Mouse (Mus musculus): ENCODE measurements at regions not wholly inside any gene's neighbourhood (a gene's known extent, or its start where the extent isn't known, plus 50 kb on each side); places are given as distances from the start of the nearest gene placed in this dataset.

- Histone ChIP-seq H3K9me3 (ENCODE audit: control insufficient read depth, insufficient read depth, low read depth, low read length) (no peaks in the 10 kb centered on the region), H3K9ac (ENCODE audit: insufficient read depth, low read depth, low read length, poor library complexity, severe bottlenecking) (no peak overlapping the region), H3K4me1 (ENCODE audit: control insufficient read depth in 2 of 2, insufficient read depth in 2 of 2, low read length in 2 of 2, poor library complexity in 1 of 2) (peaks cover 0 to 5% of the 10 kb centered on the region in 2 experiments; a peak in 1 of 4 replicates), H3K36me3 (ENCODE audit: control insufficient read depth, insufficient read depth, low read length, poor library complexity, severe bottlenecking) (no peaks in the 10 kb centered on the region), H3K27ac (ENCODE audit: insufficient read depth, low read depth, low read length, poor library complexity, severe bottlenecking) (no peak overlapping the region), H3K4me3 (ENCODE audit: insufficient read depth in 1 of 2, low read depth in 1 of 2, low read length in 2 of 2, poor library complexity in 1 of 2, severe bottlenecking in 1 of 2) (no peak overlapping the region)
- peak; percentile 53 for DNase-seq (ENCODE audit: low read depth, low spot score)
- no peak for TF ChIP-seq CHD2 (IDR thresholded peaks at IDR 0.05; ENCODE audit: low read depth, low read length)
- peak; percentile 26; the same call in 1 of the 2 replicates for TF ChIP-seq MAFK (IDR thresholded peaks at IDR 0.05; ENCODE audit: insufficient read depth, low read depth, low read length)
- in situ Hi-C loops (cut with MboI; ENCODE audit: low sequenced_read_pairs in 2 of 2, unreplicated experiment in 2 of 2), result no loop called here
Measured at GRCm38 (mm10) chr15:58718282-58718681, 170.8 kb upstream of the Gm49356 start.

GRCm38 (mm10) chr15:58719410-58719809 is 169.7 kb upstream of the Gm49356 start:
- no peak for DNase-seq (ENCODE audit: low read depth, low spot score)
- Histone ChIP-seq H3K9ac (ENCODE audit: insufficient read depth, low read depth, low read length, poor library complexity, severe bottlenecking) (no peak overlapping the region), H3K9me3 (ENCODE audit: control insufficient read depth, insufficient read depth, low read depth, low read length) (no peaks in the 10 kb centered on the region), H3K36me3 (ENCODE audit: control insufficient read depth, insufficient read depth, low read length, poor library complexity, severe bottlenecking) (no peaks in the 10 kb centered on the region), H3K4me3 (ENCODE audit: insufficient read depth in 1 of 2, low read depth in 1 of 2, low read length in 2 of 2, poor library complexity in 1 of 2, severe bottlenecking in 1 of 2) (no peak overlapping the region), H3K4me1 (ENCODE audit: control insufficient read depth in 2 of 2, insufficient read depth in 2 of 2, low read length in 2 of 2, poor library complexity in 1 of 2) (peaks cover 0 to 5% of the 10 kb centered on the region in 2 experiments; a peak in 1 of 4 replicates), H3K27ac (ENCODE audit: insufficient read depth, low read depth, low read length, poor library complexity, severe bottlenecking) (no peak overlapping the region)
- in situ Hi-C loops (cut with MboI; ENCODE audit: low sequenced_read_pairs in 2 of 2, unreplicated experiment in 2 of 2), result no loop called here
- no peak for TF ChIP-seq ZNF384 (IDR thresholded peaks at IDR 0.05; ENCODE audit: low read depth, low read length)

GRCm38 (mm10) chr15:58727041-58727440 is 162.1 kb upstream of the Gm49356 start:
- in situ Hi-C loops (cut with MboI; ENCODE audit: low sequenced_read_pairs in 2 of 2, unreplicated experiment in 2 of 2), result no loop called here
- H3K4me1 ChIP-seq (ENCODE audit: control insufficient read depth in 2 of 2, insufficient read depth in 2 of 2, low read length in 2 of 2, poor library complexity in 1 of 2), result peaks cover 0 to 18% of the 10 kb centered on the region in 2 experiments; a peak in 2 of 4 replicates
- no peaks in the 10 kb centered on the region for H3K36me3 ChIP-seq (ENCODE audit: control insufficient read depth, insufficient read depth, low read length, poor library complexity, severe bottlenecking)
- no peak overlapping the region for H3K27ac ChIP-seq (ENCODE audit: insufficient read depth, low read depth, low read length, poor library complexity, severe bottlenecking)
- no peak for DNase-seq (ENCODE audit: low read depth, low spot score)
- no peak overlapping the region for H3K4me3 ChIP-seq (ENCODE audit: insufficient read depth in 1 of 2, low read depth in 1 of 2, low read length in 2 of 2, poor library complexity in 1 of 2, severe bottlenecking in 1 of 2)
- H3K9ac ChIP-seq (ENCODE audit: insufficient read depth, low read depth, low read length, poor library complexity, severe bottlenecking), result no peak overlapping the region
- TF ChIP-seq MAFK (IDR thresholded peaks at IDR 0.05; ENCODE audit: insufficient read depth, low read depth, low read length) (no peak), ZNF384 (IDR thresholded peaks at IDR 0.05; ENCODE audit: low read depth, low read length) (no peak), ZC3H11A (IDR thresholded peaks at IDR 0.05; ENCODE audit: borderline replicate concordance, low read depth, low read length) (no peak), HCFC1 (IDR thresholded peaks at IDR 0.05; ENCODE audit: borderline replicate concordance, insufficient read depth, low read length) (no peak), CHD2 (IDR thresholded peaks at IDR 0.05; ENCODE audit: low read depth, low read length) (no peak)
- no peaks in the 10 kb centered on the region for H3K9me3 ChIP-seq (ENCODE audit: control insufficient read depth, insufficient read depth, low read depth, low read length)

GRCm38 (mm10) chr15:58728264-58728663 is 160.8 kb upstream of the Gm49356 start:
- DNase-seq (ENCODE audit: low read depth, low spot score), result no peak
- TF ChIP-seq HCFC1 (IDR thresholded peaks at IDR 0.05; ENCODE audit: borderline replicate concordance, insufficient read depth, low read length) (no peak), MAFK (IDR thresholded peaks at IDR 0.05; ENCODE audit: insufficient read depth, low read depth, low read length) (no peak), ZNF384 (IDR thresholded peaks at IDR 0.05; ENCODE audit: low read depth, low read length) (no peak), CHD2 (IDR thresholded peaks at IDR 0.05; ENCODE audit: low read depth, low read length) (no peak), ZC3H11A (IDR thresholded peaks at IDR 0.05; ENCODE audit: borderline replicate concordance, low read depth, low read length) (no peak)
- Histone ChIP-seq H3K9me3 (ENCODE audit: control insufficient read depth, insufficient read depth, low read depth, low read length) (no peaks in the 10 kb centered on the region), H3K4me3 (ENCODE audit: insufficient read depth in 1 of 2, low read depth in 1 of 2, low read length in 2 of 2, poor library complexity in 1 of 2, severe bottlenecking in 1 of 2) (no peak overlapping the region), H3K4me1 (ENCODE audit: control insufficient read depth in 2 of 2, insufficient read depth in 2 of 2, low read length in 2 of 2, poor library complexity in 1 of 2) (peaks cover 0 to 20% of the 10 kb centered on the region in 2 experiments; a peak in 2 of 4 replicates), H3K36me3 (ENCODE audit: control insufficient read depth, insufficient read depth, low read length, poor library complexity, severe bottlenecking) (no peaks in the 10 kb centered on the region), H3K27ac (ENCODE audit: insufficient read depth, low read depth, low read length, poor library complexity, severe bottlenecking) (no peak overlapping the region), H3K9ac (ENCODE audit: insufficient read depth, low read depth, low read length, poor library complexity, severe bottlenecking) (no peak overlapping the region)
- in situ Hi-C loops (cut with MboI; ENCODE audit: low sequenced_read_pairs in 2 of 2, unreplicated experiment in 2 of 2), result no loop called here

DNA sequence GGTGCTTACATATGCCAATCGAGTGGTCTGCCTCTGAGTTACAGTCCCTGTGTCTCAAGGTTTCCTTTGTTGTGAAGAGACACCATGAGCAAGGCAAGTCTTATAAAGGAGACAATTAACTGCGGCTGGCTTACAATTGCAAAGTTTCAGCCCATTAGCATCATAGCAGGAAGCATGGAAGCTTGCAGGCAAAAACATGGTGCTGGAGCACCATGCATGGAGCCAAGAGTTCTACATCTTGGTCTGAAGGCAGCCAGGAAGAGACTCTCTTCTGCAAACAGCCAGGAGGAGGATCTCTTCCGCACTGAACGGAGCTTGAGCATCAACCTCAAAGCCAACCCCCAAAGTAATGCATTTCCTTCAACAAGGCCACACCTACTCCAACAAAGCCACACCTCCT is 158.2 kb upstream of the Gm49356 start:
- no peaks in the 10 kb centered on the region for H3K9me3 ChIP-seq (ENCODE audit: control insufficient read depth, insufficient read depth, low read depth, low read length)
- in situ Hi-C loops (cut with MboI; ENCODE audit: low sequenced_read_pairs in 2 of 2, unreplicated experiment in 2 of 2), result no loop called here

More for the DNA sequence above, 158.2 kb upstream of the Gm49356 start:
- no peaks in the 10 kb centered on the region for H3K36me3 ChIP-seq (ENCODE audit: control insufficient read depth, insufficient read depth, low read length, poor library complexity, severe bottlenecking)
- no peak for DNase-seq (ENCODE audit: low read depth, low spot score)
- no peak overlapping the region for H3K4me3 ChIP-seq (ENCODE audit: insufficient read depth in 1 of 2, low read depth in 1 of 2, low read length in 2 of 2, poor library complexity in 1 of 2, severe bottlenecking in 1 of 2)
- TF ChIP-seq CHD2 (IDR thresholded peaks at IDR 0.05; ENCODE audit: low read depth, low read length) (no peak), HCFC1 (IDR thresholded peaks at IDR 0.05; ENCODE audit: borderline replicate concordance, insufficient read depth, low read length) (no peak), MAFK (IDR thresholded peaks at IDR 0.05; ENCODE audit: insufficient read depth, low read depth, low read length) (no peak), ZC3H11A (IDR thresholded peaks at IDR 0.05; ENCODE audit: borderline replicate concordance, low read depth, low read length) (no peak), ZNF384 (IDR thresholded peaks at IDR 0.05; ENCODE audit: low read depth, low read length) (no peak)
- H3K27ac ChIP-seq (ENCODE audit: insufficient read depth, low read depth, low read length, poor library complexity, severe bottlenecking), result no peak overlapping the region
- no peak overlapping the region for H3K9ac ChIP-seq (ENCODE audit: insufficient read depth, low read depth, low read length, poor library complexity, severe bottlenecking)
- peaks cover 0 to 20% of the 10 kb centered on the region in 2 experiments; a peak in 2 of 4 replicates for H3K4me1 ChIP-seq (ENCODE audit: control insufficient read depth in 2 of 2, insufficient read depth in 2 of 2, low read length in 2 of 2, poor library complexity in 1 of 2)
